Mouse (Mus musculus): ENCODE results near the gene Ppp1r35.

GRCm38 (mm10) chr5:137826421-137826820 is 47.8 kb downstream of the Ppp1r35 start:
- TF ChIP-seq CTCF (IDR thresholded peaks at IDR 0.05; ENCODE audit: low read depth), result no peak
- TF ChIP-seq EP300 (optimal IDR thresholded peaks at IDR 0.05), result no peak
